Mouse (Mus musculus): ENCODE data around the gene Sh2d7. TPM values are rescaled to one million over a fixed set of nuclear protein-coding genes. Genes with fewer than 3 reads are reported as not detected.

Sh2d7 gene
- total and polyA plus RNA-seq, 3 experiments, result 0.04 TPM; not detected in 2

DNA sequence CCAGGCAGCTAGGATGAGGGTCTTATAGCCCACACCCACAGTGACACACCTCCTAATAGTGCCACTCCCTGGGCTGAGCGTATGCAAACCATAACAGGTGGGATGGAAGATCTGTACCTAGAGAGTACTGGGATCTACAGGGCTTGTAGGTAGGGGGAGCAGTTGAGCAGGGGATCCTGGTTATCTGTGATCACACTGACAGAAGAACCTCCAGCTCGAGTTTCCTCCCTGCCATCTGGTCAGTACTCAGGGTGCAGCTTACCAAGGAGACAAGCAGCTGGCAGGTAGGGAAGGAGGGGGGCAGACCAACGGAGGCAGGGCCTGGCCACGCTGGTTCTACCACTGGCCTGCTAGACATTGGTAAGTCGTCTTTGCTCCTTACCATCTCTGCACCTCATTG is 13.6 kb downstream of the Sh2d7 start:
- Histone ChIP-seq H3K4me3 (ENCODE audit: control insufficient read depth in 1 of 2, insufficient read depth in 1 of 2, low read depth in 2 of 2, low read length in 2 of 2) (no peak overlapping the region), H3K27me3 (ENCODE audit: control insufficient read depth in 1 of 2, insufficient read depth in 2 of 2, low read length in 2 of 2) (no peaks in the 10 kb centered on the region), H3K36me3 (ENCODE audit: control insufficient read depth in 1 of 2, insufficient read depth in 2 of 2, low read length in 2 of 2) (peaks cover 0 to under 1% of the 10 kb centered on the region in 2 experiments; a peak in 1 of 4 replicates), H3K9ac (ENCODE audit: control insufficient read depth, low read depth, low read length, poor library complexity, severe bottlenecking) (no peak overlapping the region), H3K4me1 (ENCODE audit: control insufficient read depth in 1 of 2, insufficient read depth in 2 of 2, low read length in 2 of 2) (peaks cover 0 to under 1% of the 10 kb centered on the region in 2 experiments; a peak in 1 of 4 replicates), H3K9me3 (replicated peaks; ENCODE audit: insufficient read depth, low read length) (no peaks in the 10 kb centered on the region), H3K79me2 (ENCODE audit: control insufficient read depth, insufficient read depth, low read length, poor library complexity) (no peaks in the 10 kb centered on the region), H3K27ac (ENCODE audit: control insufficient read depth, low read depth, low read length) (no peak overlapping the region)
- DNase-seq (ENCODE audit: low read depth, low spot score), result peak; percentile 67
- TF ChIP-seq MXI1 (IDR thresholded peaks at IDR 0.05; ENCODE audit: low read depth, low read length), result no peak
- 0 out of 2 replicates have a peak, but pooled peaks have one; percentile 5 for TF ChIP-seq ETS1 (IDR thresholded peaks at IDR 0.05; ENCODE audit: low read depth, low read length)
- peak; percentile 51 for TF ChIP-seq RAD21 (IDR thresholded peaks at IDR 0.05; ENCODE audit: low read depth, low read length)
- TF ChIP-seq USF1 (IDR thresholded peaks at IDR 0.05; ENCODE audit: low read depth, low read length), result no peak
- no peak for TF ChIP-seq POLR2AphosphoS5 (IDR thresholded peaks at IDR 0.05; ENCODE audit: borderline replicate concordance, low read depth, low read length)
- TF ChIP-seq TCF12 (IDR thresholded peaks at IDR 0.05; ENCODE audit: low read depth, low read length), result no peak
- TF ChIP-seq ZC3H11A (IDR thresholded peaks at IDR 0.05; ENCODE audit: low read depth, low read length), result peak; percentile 50
- TF ChIP-seq EP300 (IDR thresholded peaks at IDR 0.05; ENCODE audit: low read depth in 1 of 2, low read length in 2 of 2), result no peak
- no peak for TF ChIP-seq NRF1 (IDR thresholded peaks at IDR 0.05; ENCODE audit: insufficient read depth, low read depth, low read length, poor library complexity, severe bottlenecking)
- no peak for TF ChIP-seq ZNF384 (IDR thresholded peaks at IDR 0.05; ENCODE audit: low read depth, low read length)
- peak; percentile 58 to 77 (median 65) for TF ChIP-seq CTCF (IDR thresholded peaks at IDR 0.05 in 2 of 3, conservative IDR thresholded peaks at IDR 0.05 in 1 of 3; ENCODE audit: control insufficient read depth in 1 of 3, insufficient read depth in 1 of 3, low read depth in 2 of 3, low read length in 3 of 3, poor library complexity in 1 of 3, severe bottlenecking in 1 of 3)
- peak; percentile 83 for TF ChIP-seq SMC3 (IDR thresholded peaks at IDR 0.05; ENCODE audit: low read depth, low read length)
- TF ChIP-seq GATA1 (IDR thresholded peaks at IDR 0.05; ENCODE audit: low read depth, low read length), result peak; percentile 55; the same call in 1 of the 2 replicates

DNA sequence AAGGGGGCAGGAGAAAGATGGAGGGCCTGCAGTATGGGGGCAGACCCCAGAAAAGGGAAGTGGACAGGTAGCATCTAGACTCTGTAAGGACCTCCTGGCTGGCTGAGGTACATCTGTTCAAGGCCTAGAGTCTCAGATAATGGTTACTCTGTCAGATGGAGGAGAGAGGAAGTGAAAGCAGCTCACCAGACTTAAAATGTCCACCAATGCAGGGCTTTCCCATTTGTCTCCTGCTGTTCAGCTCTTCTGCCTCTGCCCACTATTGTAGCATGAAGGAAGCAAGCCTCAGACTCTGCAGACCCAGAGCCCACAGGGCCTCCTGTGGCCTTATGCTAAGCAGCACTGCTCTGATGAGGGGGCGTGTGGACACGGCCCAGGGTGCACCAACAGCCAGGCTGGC is 16.3 kb downstream of the Sh2d7 start:
- H3K36me3 ChIP-seq (ENCODE audit: control insufficient read depth in 1 of 2, insufficient read depth in 2 of 2, low read length in 2 of 2), result no peaks in the 10 kb centered on the region
- peaks cover 5 to 6% of the 10 kb centered on the region in 2 experiments for H3K4me1 ChIP-seq (ENCODE audit: control insufficient read depth in 1 of 2, insufficient read depth in 2 of 2, low read length in 2 of 2)
- H3K27ac ChIP-seq (ENCODE audit: control insufficient read depth, low read depth, low read length), result no peak overlapping the region
- no peaks in the 10 kb centered on the region for H3K79me2 ChIP-seq (ENCODE audit: control insufficient read depth, insufficient read depth, low read length, poor library complexity)
- peak; percentile 26 for DNase-seq (ENCODE audit: low read depth, low spot score)
- H3K4me3 ChIP-seq (ENCODE audit: control insufficient read depth in 1 of 2, insufficient read depth in 1 of 2, low read depth in 2 of 2, low read length in 2 of 2), result no peak overlapping the region
- H3K9me3 ChIP-seq (replicated peaks; ENCODE audit: insufficient read depth, low read length), result no peaks in the 10 kb centered on the region
- no peaks in the 10 kb centered on the region for H3K27me3 ChIP-seq (ENCODE audit: control insufficient read depth in 1 of 2, insufficient read depth in 2 of 2, low read length in 2 of 2)
- no peak for TF ChIP-seq POLR2AphosphoS5 (IDR thresholded peaks at IDR 0.05; ENCODE audit: borderline replicate concordance, low read depth, low read length)
- TF ChIP-seq MEF2A (IDR thresholded peaks at IDR 0.05; ENCODE audit: extremely low read depth, insufficient replicate concordance, low read depth, low read length, poor library complexity, severe bottlenecking), result no peak
- no peak for TF ChIP-seq KAT2A (conservative IDR thresholded peaks at IDR 0.05; ENCODE audit: low read depth, low read length)
- TF ChIP-seq E2F4 (IDR thresholded peaks at IDR 0.05; ENCODE audit: borderline replicate concordance, low read depth, low read length), result no peak
- no peak for TF ChIP-seq JUND (IDR thresholded peaks at IDR 0.05; ENCODE audit: low read depth, low read length)
- TF ChIP-seq SIN3A (IDR thresholded peaks at IDR 0.05; ENCODE audit: low read length), result no peak
- no peak for TF ChIP-seq POLR2AphosphoS2 (IDR thresholded peaks at IDR 0.05; ENCODE audit: low read length)
- TF ChIP-seq ZKSCAN1 (IDR thresholded peaks at IDR 0.05; ENCODE audit: low read depth, low read length), result no peak
- TF ChIP-seq RAD21 (IDR thresholded peaks at IDR 0.05; ENCODE audit: low read depth, low read length), result no peak
- TF ChIP-seq USF2 (IDR thresholded peaks at IDR 0.05; ENCODE audit: borderline replicate concordance in 1 of 2, insufficient read depth in 1 of 2, low read depth in 1 of 2, low read length in 2 of 2), result no peak
- no peak for TF ChIP-seq EP300 (IDR thresholded peaks at IDR 0.05; ENCODE audit: low read depth in 1 of 2, low read length in 2 of 2)
- TF ChIP-seq NRF1 (IDR thresholded peaks at IDR 0.05; ENCODE audit: insufficient read depth, low read depth, low read length, poor library complexity, severe bottlenecking), result no peak
- no peak for TF ChIP-seq MXI1 (IDR thresholded peaks at IDR 0.05; ENCODE audit: low read depth, low read length)
- no peak for TF ChIP-seq CHD2 (IDR thresholded peaks at IDR 0.05; ENCODE audit: low read length)
- no peak for TF ChIP-seq MAZ (IDR thresholded peaks at IDR 0.05; ENCODE audit: low read depth, low read length)
- no peak for TF ChIP-seq MYC (IDR thresholded peaks at IDR 0.05; ENCODE audit: low read depth, low read length)
- no peak for TF ChIP-seq GABPA (IDR thresholded peaks at IDR 0.05; ENCODE audit: low read depth, low read length)
- no peak for TF ChIP-seq ZMIZ1 (IDR thresholded peaks at IDR 0.05; ENCODE audit: low read depth, low read length)
- no peak for TF ChIP-seq RCOR1 (IDR thresholded peaks at IDR 0.05; ENCODE audit: low read depth, low read length)
- H3K9ac ChIP-seq (ENCODE audit: control insufficient read depth, low read depth, low read length, poor library complexity, severe bottlenecking), result no peak overlapping the region

Data from MEL (cell line).